Mouse (Mus musculus) limb, embryonic 11.5 days (tissue): Measurements from ENCODE around the gene Tial1. TPM values are rescaled to one million over a fixed set of nuclear protein-coding genes. Genes with fewer than 3 reads are reported as not detected.

Experiments used
- ATAC-seq: fragments of 200-750 bp; cut with Nextera tagmentation; 2 replicates; pipeline ENCODE4 v1.8.0; 2017; ENCODE audit warnings: low read depth; ENCODE audit not compliant: insufficient number of reproducible peaks, low FRiP score, low TSS enrichment
- DNase-seq: peaks from one replicate; pipeline ENCODE4 v3.0.0-alpha.2; 2015; ENCODE audit warnings: low spot score
- H3K27ac ChIP-seq: fragments of 300-500 bp; sonication (generic); replicated peaks from 2 replicates; pipeline ENCODE4 v1.5.1; 2014; ENCODE audit warnings: low read depth, mild to moderate bottlenecking, low read length
- H3K27me3 ChIP-seq: fragments of 300-500 bp; sonication (generic); 2 replicates; pipeline ENCODE4 v1.6.1; 2014; ENCODE audit warnings: mild to moderate bottlenecking, low read length, mixed read lengths; ENCODE audit not compliant: control insufficient read depth, insufficient read depth
- H3K36me3 ChIP-seq: fragments of 300-500 bp; sonication (generic); 2 replicates; pipeline ENCODE4 v1.6.1; 2014; ENCODE audit warnings: mild to moderate bottlenecking, low read length, moderate library complexity, mixed read lengths; ENCODE audit not compliant: control insufficient read depth, insufficient read depth
- H3K4me1 ChIP-seq: fragments of 300-500 bp; sonication (generic); 2 replicates; pipeline ENCODE4 v1.6.1; 2014; ENCODE audit warnings: low read length, mixed read lengths; ENCODE audit not compliant: control insufficient read depth, insufficient read depth
- H3K4me2 ChIP-seq: fragments of 300-500 bp; sonication (generic); 2 replicates; pipeline ENCODE4 v1.6.1; 2014; ENCODE audit warnings: low read depth, mild to moderate bottlenecking, moderate library complexity; ENCODE audit not compliant: severe bottlenecking
- H3K4me3 ChIP-seq: fragments of 300-500 bp; sonication (generic); 2 replicates; pipeline ENCODE4 v1.5.1; 2014; ENCODE audit warnings: low read depth, low read length
- H3K9ac ChIP-seq: fragments of 300-500 bp; sonication (generic); 2 replicates; pipeline ENCODE4 v1.6.1; 2014; ENCODE audit warnings: mild to moderate bottlenecking, low read length
- H3K9me3 ChIP-seq: fragments of 300-500 bp; sonication (generic); 2 replicates; pipeline ENCODE4 v1.6.1; 2016; ENCODE audit warnings: low read length; ENCODE audit not compliant: control insufficient read depth
- WGBS: fragments of 180-500 bp; shearing (Covaris S2); extraction: QIAGEN DNeasy Blood & Tissue Kit; methylation state at CpG from one replicate; pipeline ENCODE4 v1.1.7; 2014; 5-methylcytosine and 5-hydroxymethylcytosine counted together
- polyA plus RNA-seq: library from polyadenylated mRNA; unstranded; fragments of >200 nt; fragmentation: Nextera tagmentation; extraction: Ambion mirVana; gene quantifications from 2 replicates; pipeline ENCODE4 v1.2.1, GENCODE M21; 2014

The Tial1 gene
- polyA plus RNA-seq, 1 experiment from 2014 or later = 42.2 TPM

GRCm38 (mm10) chr7:128460131-128460864 is 1.2 kb downstream of the Tial1 start:
- Histone ChIP-seq H3K4me3 (peak overlapping the region; percentile 95), H3K27me3 (no peaks in the 10 kb centered on the region), H3K9me3 (no peaks in the 10 kb centered on the region), H3K4me1 (peaks cover 3% of the 10 kb centered on the region; the same call in 1 of the 2 replicates), H3K36me3 (no peaks in the 10 kb centered on the region), H3K9ac (peak overlapping the region; percentile 94), H3K4me2 (peak overlapping the region; percentile 78), H3K27ac (peak overlapping the region; percentile 92)
- ATAC-seq (no peak), DNase-seq (peak; percentile 65)
- under 1% methylated on average over 36 of the region's 36 CpGs for WGBS

GRCm38 (mm10) chr7:128459791-128460130 is 1.8 kb downstream of the Tial1 start:
- H3K27ac ChIP-seq = no peak overlapping the region
- 23% methylated on average over 4 of the region's 4 CpGs for WGBS
- peak overlapping the region; percentile 78 for H3K4me2 ChIP-seq
- ATAC-seq (no peak), DNase-seq (no peak)
- peak overlapping the region; percentile 47 for H3K9ac ChIP-seq
- no peaks in the 10 kb centered on the region for H3K27me3 ChIP-seq
- H3K36me3 ChIP-seq = no peaks in the 10 kb centered on the region; the same call in 1 of the 2 replicates
- H3K9me3 ChIP-seq = no peaks in the 10 kb centered on the region
- peak overlapping the region; percentile 95 for H3K4me3 ChIP-seq
- peaks cover 3% of the 10 kb centered on the region; the same call in 1 of the 2 replicates for H3K4me1 ChIP-seq

- H3K9me3 ChIP-seq = no peaks in the 10 kb centered on the region
- H3K9ac ChIP-seq = no peak overlapping the region
- no peaks in the 10 kb centered on the region; the same call in 1 of the 2 replicates for H3K36me3 ChIP-seq
- DNase-seq (no peak), ATAC-seq (no peak)
- H3K4me1 ChIP-seq = peaks cover 3% of the 10 kb centered on the region; the same call in 1 of the 2 replicates
- no peaks in the 10 kb centered on the region for H3K27me3 ChIP-seq
- no peak overlapping the region for H3K4me2 ChIP-seq
- no peak overlapping the region for H3K27ac ChIP-seq
- H3K4me3 ChIP-seq = no peak overlapping the region
Measured at GRCm38 (mm10) chr7:128458011-128458410, 3.5 kb downstream of the Tial1 start.

GRCm38 (mm10) chr7:128452731-128453130 is 8.8 kb downstream of the Tial1 start:
- no peak overlapping the region for H3K4me3 ChIP-seq
- no peak overlapping the region for H3K9ac ChIP-seq
- H3K4me1 ChIP-seq = no peaks in the 10 kb centered on the region
- H3K27me3 ChIP-seq = no peaks in the 10 kb centered on the region
- DNase-seq (no peak), ATAC-seq (no peak)
- no peak overlapping the region for H3K27ac ChIP-seq
- H3K9me3 ChIP-seq = no peaks in the 10 kb centered on the region
- H3K4me2 ChIP-seq = no peak overlapping the region
- H3K36me3 ChIP-seq = no peaks in the 10 kb centered on the region; the same call in 1 of the 2 replicates
- WGBS = 95% methylated on average over 1 of the region's 1 CpGs

GRCm38 (mm10) chr7:128440584-128440983 is 20.9 kb downstream of the Tial1 start:
- no peak overlapping the region for H3K4me3 ChIP-seq
- H3K27me3 ChIP-seq = no peaks in the 10 kb centered on the region
- 88% methylated on average over 2 of the region's 2 CpGs for WGBS
- ATAC-seq (no peak), DNase-seq (no peak)
- no peak overlapping the region for H3K9ac ChIP-seq
- no peaks in the 10 kb centered on the region for H3K4me1 ChIP-seq
- no peaks in the 10 kb centered on the region for H3K9me3 ChIP-seq
- H3K4me2 ChIP-seq = no peak overlapping the region
- no peak overlapping the region for H3K27ac ChIP-seq
- peaks cover 5% of the 10 kb centered on the region; the same call in 1 of the 2 replicates for H3K36me3 ChIP-seq

- no peak overlapping the region for H3K4me3 ChIP-seq
- 94% methylated on average over 6 of the region's 6 CpGs for WGBS
- no peak overlapping the region for H3K27ac ChIP-seq
- no peak overlapping the region for H3K4me2 ChIP-seq
- H3K36me3 ChIP-seq = peaks cover 5% of the 10 kb centered on the region; the same call in 1 of the 2 replicates
- ATAC-seq (no peak), DNase-seq (no peak)
- no peaks in the 10 kb centered on the region for H3K9me3 ChIP-seq
- no peaks in the 10 kb centered on the region for H3K4me1 ChIP-seq
- H3K9ac ChIP-seq = no peak overlapping the region
- H3K27me3 ChIP-seq = no peaks in the 10 kb centered on the region
Measured at GRCm38 (mm10) chr7:128439251-128439650, 22.3 kb downstream of the Tial1 start.

GRCm38 (mm10) chr7:128438131-128438530 is 23.4 kb downstream of the Tial1 start:
- Histone ChIP-seq H3K4me2 (no peak overlapping the region), H3K4me3 (no peak overlapping the region), H3K9me3 (no peaks in the 10 kb centered on the region), H3K36me3 (no peaks in the 10 kb centered on the region; the same call in 1 of the 2 replicates), H3K27me3 (no peaks in the 10 kb centered on the region), H3K9ac (no peak overlapping the region), H3K4me1 (no peaks in the 10 kb centered on the region), H3K27ac (no peak overlapping the region)
- no peak for DNase-seq
- ATAC-seq = no peak

GRCm38 (mm10) chr7:128433213-128433612 is 28.3 kb downstream of the Tial1 start:
- no peaks in the 10 kb centered on the region for H3K9me3 ChIP-seq
- DNase-seq = peak; percentile 20
- no peaks in the 10 kb centered on the region for H3K27me3 ChIP-seq
- no peak overlapping the region for H3K27ac ChIP-seq
- 74% methylated on average over 1 of the region's 1 CpGs for WGBS
- no peak overlapping the region for H3K4me3 ChIP-seq
- no peak for ATAC-seq
- no peak overlapping the region for H3K4me2 ChIP-seq
- no peak overlapping the region for H3K9ac ChIP-seq
- no peaks in the 10 kb centered on the region for H3K4me1 ChIP-seq
- H3K36me3 ChIP-seq = no peaks in the 10 kb centered on the region; the same call in 1 of the 2 replicates
